28 mouse cellular contexts compared by ENCODE assay signal in the genomic region with DNA sequence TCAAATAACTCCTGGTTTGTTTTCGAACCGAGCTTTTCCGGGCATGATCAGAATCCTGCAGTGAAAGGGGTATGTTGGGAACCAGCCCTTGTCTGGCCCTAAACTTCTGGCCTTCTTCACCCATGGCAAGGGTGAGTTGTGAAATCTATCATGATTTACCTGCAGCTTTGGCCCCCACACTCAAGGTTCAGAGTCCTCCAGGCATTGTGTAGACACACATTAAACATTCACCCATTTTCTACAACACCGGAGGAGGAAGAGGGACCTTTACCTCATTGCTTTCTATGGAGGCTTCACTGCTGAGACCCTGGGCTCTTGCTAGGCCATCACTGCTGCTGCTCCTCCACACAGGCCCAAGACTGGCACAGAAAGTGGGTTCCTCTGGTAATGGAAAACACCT. TPM values are rescaled to one million over a fixed set of nuclear protein-coding genes. Genes with fewer than 3 reads are reported as not detected.
"Had no signal": no experiment of that assay in that cellular context is flagged by ENCODE, and none has a peak within 500 bp of the region (broad histone marks: within the 10 kb centered on the region; RNA-seq: fewer than 3 reads in every experiment).

No protein-coding gene starts in this region.

- H3K9me3 ChIP-seq: limb, embryonic 12.5 days; limb, embryonic 15.5 days; midbrain, embryonic 10.5 days; midbrain, embryonic 13.5 days; neural tube, embryonic 13.5 days had no signal

- H3K4me2 ChIP-seq: limb, embryonic 12.5 days; limb, embryonic 15.5 days; lung, embryonic 14.5 days; midbrain, embryonic 13.5 days; neural tube, embryonic 13.5 days had no signal

- H3K4me3 ChIP-seq: left cerebral cortex, adult 2 months; limb, embryonic 12.5 days; limb, embryonic 15.5 days; midbrain, embryonic 10.5 days; midbrain, embryonic 13.5 days; myocyte; neural tube, embryonic 13.5 days had no signal

- DNase-seq: kidney, postnatal 10 days; kidney, postnatal 36 days; layer of hippocampus, postnatal 36 days; left cerebral cortex, postnatal 4 days; lung, embryonic 14.5 days; retina, postnatal 1 day; thymus, adult 18-20 months; thymus, postnatal 36 days had no signal

- H3K9ac ChIP-seq: limb, embryonic 12.5 days; limb, embryonic 15.5 days; lung, embryonic 14.5 days; midbrain, embryonic 13.5 days; neural tube, embryonic 13.5 days had no signal

- H3K27me3 ChIP-seq: limb, embryonic 12.5 days; limb, embryonic 15.5 days; midbrain, embryonic 13.5 days; neural tube, embryonic 13.5 days had no signal

- ATAC-seq: lung, postnatal 0 days; midbrain, embryonic 13.5 days; midbrain, embryonic 16.5 days had no signal

- H3K27ac ChIP-seq: left cerebral cortex, adult 2 months; limb, embryonic 12.5 days; limb, embryonic 15.5 days; macrophage; midbrain, embryonic 10.5 days; midbrain, embryonic 13.5 days; neural tube, embryonic 13.5 days had no signal

- H3K4me1 ChIP-seq: limb, embryonic 12.5 days; limb, embryonic 15.5 days; midbrain, embryonic 10.5 days; midbrain, embryonic 13.5 days; neural tube, embryonic 13.5 days had no signal

RNA-seq across cellular contexts. Expression of gene Sept12, which starts 50.3 kb away (rescaled TPM):
- total RNA-seq: layer of hippocampus, adult 8-10 months; layer of hippocampus, postnatal 10 days; layer of hippocampus, postnatal 36 days; left cerebral cortex, adult 2 months; left cerebral cortex, postnatal 10 days; left cerebral cortex, postnatal 4 days; megakaryocyte, adult 5-6 weeks; monocyte, adult 5-6 weeks; neutrophil, adult 5-6 weeks had no signal
- polyA plus RNA-seq: intestine, embryonic 14.5 days; intestine, postnatal 0 days; limb, embryonic 15.5 days; macrophage; midbrain, embryonic 10.5 days; midbrain, embryonic 13.5 days; midbrain, embryonic 16.5 days; neural tube, embryonic 13.5 days; spleen, adult 2 months; stomach, embryonic 16.5 days had no signal

RNA-seq across cellular contexts. Expression of gene Smim22, which starts 59.7 kb away (rescaled TPM):
- total RNA-seq: layer of hippocampus, adult 8-10 months; layer of hippocampus, postnatal 10 days; layer of hippocampus, postnatal 36 days; left cerebral cortex, adult 2 months; left cerebral cortex, postnatal 10 days; left cerebral cortex, postnatal 4 days; megakaryocyte, adult 5-6 weeks; monocyte, adult 5-6 weeks; neutrophil, adult 5-6 weeks had no signal
- polyA plus RNA-seq: macrophage; neural tube, embryonic 13.5 days had no signal
